Mouse (Mus musculus): ENCODE data around the gene Kndc1. TPM values are rescaled to one million over a fixed set of nuclear protein-coding genes. Genes with fewer than 3 reads are reported as not detected.

The Kndc1 gene
- polyA plus RNA-seq, 1 experiment from 2014 or later: 1.2 TPM

GRCm38 (mm10) chr7:139878122-139878521 is 16.4 kb upstream of the Kndc1 start:
- no peak overlapping the region for H3K9ac ChIP-seq (replicated peaks)

GRCm38 (mm10) chr7:139878621-139879020 is 15.9 kb upstream of the Kndc1 start:
- Histone ChIP-seq H3K36me3 (peaks cover 15% of the 10 kb centered on the region; the same call in 1 of the 2 replicates), H3K4me1 (no peaks in the 10 kb centered on the region), H3K9me3 (no peaks in the 10 kb centered on the region), H3K4me3 (no peak overlapping the region), H3K27ac (replicated peaks) (no peak overlapping the region), H3K9ac (replicated peaks) (no peak overlapping the region), H3K4me2 (replicated peaks) (no peak overlapping the region), H3K27me3 (peaks cover 4% of the 10 kb centered on the region; the same call in 1 of the 2 replicates)
- WGBS: 68% methylated on average over 6 of the region's 6 CpGs
- ATAC-seq (ENCODE audit: low FRiP score, low read depth): no peak

More at GRCm38 (mm10) chr7:139878122-139878521, 16.4 kb upstream of the Kndc1 start:
- ATAC-seq (ENCODE audit: low FRiP score, low read depth): no peak
- H3K36me3 ChIP-seq: peaks cover 15% of the 10 kb centered on the region; the same call in 1 of the 2 replicates
- WGBS: 83% methylated on average over 5 of the region's 5 CpGs
- H3K4me2 ChIP-seq (replicated peaks): no peak overlapping the region
- H3K9me3 ChIP-seq: no peaks in the 10 kb centered on the region
- no peak overlapping the region for H3K27ac ChIP-seq (replicated peaks)
- H3K27me3 ChIP-seq: peaks cover 4% of the 10 kb centered on the region; the same call in 1 of the 2 replicates
- H3K4me1 ChIP-seq: no peaks in the 10 kb centered on the region
- H3K4me3 ChIP-seq: no peak overlapping the region

DNA sequence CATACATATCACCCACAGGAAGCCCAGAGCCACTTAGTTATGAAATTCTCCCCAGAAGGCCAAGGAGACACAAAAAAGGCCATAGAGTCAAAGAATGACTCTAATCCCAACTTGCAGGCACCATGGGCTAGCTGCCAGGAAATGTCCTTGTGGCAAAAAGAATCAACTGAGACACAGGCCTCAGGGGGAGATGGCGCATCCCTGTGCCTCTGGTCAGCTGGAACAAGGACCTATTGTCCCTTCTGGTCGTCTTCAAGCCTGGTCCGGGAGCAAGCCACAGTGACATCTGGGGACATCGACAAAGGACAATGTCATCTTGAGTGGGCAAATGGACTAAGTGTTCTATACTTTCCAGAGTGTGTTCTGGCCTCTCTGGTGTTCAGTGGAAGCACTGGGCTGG is 11.0 kb upstream of the Kndc1 start:
- 83% methylated on average over 4 of the region's 4 CpGs for WGBS
- H3K4me3 ChIP-seq: no peak overlapping the region
- ATAC-seq (ENCODE audit: low FRiP score, low read depth): no peak
- H3K9me3 ChIP-seq: no peaks in the 10 kb centered on the region
- H3K4me2 ChIP-seq (replicated peaks): no peak overlapping the region
- no peak overlapping the region for H3K27ac ChIP-seq (replicated peaks)
- no peaks in the 10 kb centered on the region for H3K36me3 ChIP-seq
- no peaks in the 10 kb centered on the region; the same call in 1 of the 2 replicates for H3K27me3 ChIP-seq
- no peaks in the 10 kb centered on the region for H3K4me1 ChIP-seq
- H3K9ac ChIP-seq (replicated peaks): no peak overlapping the region

DNA sequence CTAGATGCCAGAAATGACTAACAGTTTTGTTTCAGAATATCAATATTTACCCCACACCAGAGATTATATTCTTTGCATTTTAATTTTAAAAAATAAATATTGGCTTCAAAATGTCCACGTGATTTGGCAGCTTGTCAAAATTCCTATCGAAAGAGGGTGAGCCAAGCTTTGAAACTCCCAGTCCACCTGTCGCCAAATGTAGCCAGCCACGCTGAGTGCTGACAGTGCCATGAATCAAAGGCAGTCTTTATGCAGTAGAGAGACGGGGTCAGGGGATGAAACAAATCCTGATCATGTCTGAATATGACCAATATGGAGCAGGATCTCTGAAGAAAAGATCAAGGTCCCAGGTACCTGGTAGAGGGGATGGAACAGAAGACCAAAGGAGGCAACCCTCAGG is 2.7 kb upstream of the Kndc1 start:
- no peak overlapping the region for H3K4me2 ChIP-seq (replicated peaks)
- peaks cover 11% of the 10 kb centered on the region for H3K4me1 ChIP-seq
- H3K9ac ChIP-seq (replicated peaks): no peak overlapping the region
- no peaks in the 10 kb centered on the region for H3K36me3 ChIP-seq
- no peak overlapping the region for H3K4me3 ChIP-seq
- H3K27ac ChIP-seq (replicated peaks): no peak overlapping the region
- H3K27me3 ChIP-seq: peaks cover 49% of the 10 kb centered on the region
- H3K9me3 ChIP-seq: no peaks in the 10 kb centered on the region
- 84% methylated on average over 5 of the region's 5 CpGs for WGBS
- ATAC-seq (ENCODE audit: low FRiP score, low read depth): no peak

- no peak for ATAC-seq (ENCODE audit: low FRiP score, low read depth)
- Histone ChIP-seq H3K27me3 (peaks cover 60% of the 10 kb centered on the region), H3K4me2 (replicated peaks) (no peak overlapping the region), H3K4me3 (no peak overlapping the region), H3K36me3 (no peaks in the 10 kb centered on the region), H3K9ac (replicated peaks) (no peak overlapping the region), H3K4me1 (peaks cover 11% of the 10 kb centered on the region), H3K9me3 (no peaks in the 10 kb centered on the region), H3K27ac (replicated peaks) (no peak overlapping the region)
- 81% methylated on average over 7 of the region's 7 CpGs for WGBS
These were observed 1.8 kb downstream of the Kndc1 start for GRCm38 (mm10) chr7:139896271-139896670.

- H3K4me1 ChIP-seq: peaks cover 11% of the 10 kb centered on the region
- no peaks in the 10 kb centered on the region for H3K36me3 ChIP-seq
- H3K27ac ChIP-seq (replicated peaks): no peak overlapping the region
- WGBS: 79% methylated on average over 7 of the region's 7 CpGs
- no peak overlapping the region for H3K4me2 ChIP-seq (replicated peaks)
- no peak overlapping the region for H3K4me3 ChIP-seq
- H3K9me3 ChIP-seq: no peaks in the 10 kb centered on the region
- no peak for ATAC-seq (ENCODE audit: low FRiP score, low read depth)
- peaks cover 60% of the 10 kb centered on the region for H3K27me3 ChIP-seq
- H3K9ac ChIP-seq (replicated peaks): no peak overlapping the region
These were observed 2.3 kb downstream of the Kndc1 start for GRCm38 (mm10) chr7:139896796-139897195.

DNA sequence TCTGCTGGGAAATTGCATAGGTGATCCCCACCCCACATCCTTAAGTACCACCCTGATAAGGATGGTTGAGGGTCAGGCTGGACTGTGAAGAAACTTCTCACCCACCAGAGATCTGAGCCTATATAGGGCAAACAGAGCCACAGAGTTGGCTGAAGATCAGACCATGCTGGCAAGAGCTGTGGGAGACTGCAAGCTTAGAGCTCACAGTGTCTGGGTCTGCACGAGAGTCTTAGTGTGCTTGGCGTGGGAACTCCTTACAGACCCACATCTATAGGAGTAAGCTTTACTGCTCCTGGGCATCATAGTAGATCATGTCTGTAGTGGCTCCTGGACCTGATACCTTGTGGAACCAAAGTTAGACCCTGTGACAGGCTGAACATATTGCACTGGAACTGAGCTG is 4.1 kb downstream of the Kndc1 start:
- no peak overlapping the region for H3K4me2 ChIP-seq (replicated peaks)
- H3K4me1 ChIP-seq: peaks cover 11% of the 10 kb centered on the region
- peaks cover 50% of the 10 kb centered on the region for H3K27me3 ChIP-seq
- ATAC-seq (ENCODE audit: low FRiP score, low read depth): no peak
- no peaks in the 10 kb centered on the region for H3K9me3 ChIP-seq
- H3K4me3 ChIP-seq: no peak overlapping the region
- WGBS: 81% methylated on average over 2 of the region's 2 CpGs
- H3K9ac ChIP-seq (replicated peaks): no peak overlapping the region
- no peak overlapping the region for H3K27ac ChIP-seq (replicated peaks)
- no peaks in the 10 kb centered on the region for H3K36me3 ChIP-seq

DNA sequence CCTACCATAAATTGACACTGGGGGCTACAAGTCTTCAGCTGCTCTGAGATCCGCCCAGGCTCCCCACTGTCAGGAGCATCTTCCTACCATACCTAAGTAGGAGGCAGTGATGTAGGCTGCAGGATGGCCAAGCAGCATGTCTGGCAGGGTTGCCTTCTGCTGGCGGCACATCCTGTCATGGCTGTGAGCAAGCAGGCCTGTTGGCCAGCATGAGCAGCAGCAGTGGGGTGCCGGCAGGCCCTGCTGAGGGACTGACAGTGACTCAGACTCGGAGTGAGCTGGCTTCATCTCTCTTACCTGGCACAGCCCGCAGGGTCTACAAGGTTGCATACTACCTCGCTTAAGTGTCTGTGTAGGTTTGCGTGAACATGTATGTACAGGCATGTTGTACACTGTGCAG is 5.0 kb downstream of the Kndc1 start:
- Histone ChIP-seq H3K9ac (replicated peaks) (no peak overlapping the region), H3K4me3 (no peak overlapping the region), H3K27me3 (peaks cover 43% of the 10 kb centered on the region), H3K27ac (replicated peaks) (no peak overlapping the region), H3K36me3 (no peaks in the 10 kb centered on the region), H3K4me2 (replicated peaks) (no peak overlapping the region), H3K4me1 (peaks cover 9% of the 10 kb centered on the region), H3K9me3 (no peaks in the 10 kb centered on the region)
- 84% methylated on average over 7 of the region's 7 CpGs for WGBS
- no peak for ATAC-seq (ENCODE audit: low FRiP score, low read depth)

- Histone ChIP-seq H3K27ac (replicated peaks) (no peak overlapping the region), H3K4me2 (replicated peaks) (no peak overlapping the region), H3K27me3 (peaks cover 33% of the 10 kb centered on the region), H3K4me3 (no peak overlapping the region), H3K4me1 (no peaks in the 10 kb centered on the region), H3K9me3 (no peaks in the 10 kb centered on the region), H3K36me3 (no peaks in the 10 kb centered on the region), H3K9ac (replicated peaks) (no peak overlapping the region)
- ATAC-seq (ENCODE audit: low FRiP score, low read depth): no peak
- WGBS: 95% methylated on average over 7 of the region's 7 CpGs
These were observed 6.0 kb downstream of the Kndc1 start for GRCm38 (mm10) chr7:139900456-139900855.

DNA sequence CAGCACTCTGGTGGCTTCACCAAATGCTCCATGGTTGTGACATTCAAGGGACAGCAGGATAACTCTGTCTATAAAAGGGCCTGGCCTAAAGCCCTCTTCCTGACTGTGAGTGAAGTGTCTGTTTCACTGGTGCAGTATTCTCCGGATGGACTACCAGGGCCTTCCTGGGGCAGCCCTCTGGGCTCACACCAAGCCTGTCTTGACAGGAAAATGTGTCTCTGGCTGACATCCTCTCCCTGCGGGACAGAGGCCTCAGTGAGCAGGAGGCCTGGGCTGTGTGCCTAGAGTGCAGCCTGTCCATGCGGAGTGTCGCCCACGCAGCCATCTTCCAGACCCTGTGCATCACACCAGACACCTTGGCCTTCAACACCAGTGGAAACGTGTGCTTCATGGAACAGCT is 6.4 kb downstream of the Kndc1 start:
- WGBS: 88% methylated on average over 6 of the region's 6 CpGs
- ATAC-seq (ENCODE audit: low FRiP score, low read depth): no peak

DNA sequence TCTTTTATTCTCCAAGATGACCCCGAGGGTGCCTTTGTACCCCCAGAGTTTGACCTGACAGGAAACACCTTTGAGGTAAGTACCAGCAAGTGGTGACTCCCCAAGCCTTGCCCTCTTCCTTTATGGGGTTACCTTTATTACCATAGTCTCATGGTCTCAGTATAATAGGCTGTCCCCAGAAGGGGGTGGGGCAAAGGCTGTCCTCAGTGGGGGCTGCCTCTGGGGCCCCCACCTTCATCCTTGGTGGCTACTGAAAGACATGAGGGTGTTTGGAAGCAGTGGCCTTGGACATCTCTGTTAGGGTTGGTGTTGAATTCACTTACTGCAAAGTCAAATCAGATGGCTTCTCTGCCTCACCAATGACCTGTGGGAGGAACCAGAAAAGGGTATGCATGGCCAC is 7.5 kb downstream of the Kndc1 start:
- Histone ChIP-seq H3K9ac (replicated peaks) (no peak overlapping the region), H3K4me2 (replicated peaks) (no peak overlapping the region), H3K4me1 (no peaks in the 10 kb centered on the region), H3K27me3 (peaks cover 36% of the 10 kb centered on the region), H3K27ac (replicated peaks) (no peak overlapping the region), H3K9me3 (no peaks in the 10 kb centered on the region), H3K4me3 (no peak overlapping the region), H3K36me3 (no peaks in the 10 kb centered on the region)
- WGBS: 55% methylated on average over 1 of the region's 1 CpGs
- no peak for ATAC-seq (ENCODE audit: low FRiP score, low read depth)

More for the DNA sequence above, 6.4 kb downstream of the Kndc1 start:
- Histone ChIP-seq H3K9ac (replicated peaks) (no peak overlapping the region), H3K27ac (replicated peaks) (no peak overlapping the region), H3K4me2 (replicated peaks) (no peak overlapping the region), H3K4me1 (no peaks in the 10 kb centered on the region), H3K9me3 (no peaks in the 10 kb centered on the region), H3K36me3 (no peaks in the 10 kb centered on the region), H3K4me3 (no peak overlapping the region), H3K27me3 (peaks cover 33% of the 10 kb centered on the region)

DNA sequence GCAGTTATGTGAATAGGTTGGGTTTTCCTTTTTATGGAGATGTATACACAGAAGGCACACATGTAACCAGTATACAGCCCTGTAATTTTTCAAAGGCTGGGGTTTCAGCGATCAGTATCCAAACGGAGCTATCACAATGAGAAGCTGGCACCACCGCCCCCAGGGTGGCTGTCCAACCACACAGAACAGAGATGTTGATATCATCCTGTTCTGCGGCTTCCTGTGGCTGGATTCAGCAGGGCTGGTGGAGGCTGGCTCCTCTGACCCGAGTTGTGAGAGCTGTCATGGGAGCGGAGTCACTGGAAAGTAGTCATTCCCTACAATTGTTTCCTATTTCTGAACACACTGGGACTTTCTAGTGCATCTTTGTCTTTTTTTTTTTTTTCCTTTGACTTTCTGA is 10.8 kb downstream of the Kndc1 start:
- 24% methylated on average over 6 of the region's 6 CpGs for WGBS
- Histone ChIP-seq H3K9ac (replicated peaks) (no peak overlapping the region), H3K4me3 (no peak overlapping the region), H3K4me2 (replicated peaks) (peak overlapping the region; percentile 13; the same call in 1 of the 2 replicates), H3K4me1 (peaks cover 18% of the 10 kb centered on the region), H3K36me3 (no peaks in the 10 kb centered on the region), H3K27ac (replicated peaks) (no peak overlapping the region), H3K9me3 (no peaks in the 10 kb centered on the region), H3K27me3 (peaks cover 38% of the 10 kb centered on the region)
- ATAC-seq (ENCODE audit: low FRiP score, low read depth): no peak

- 7% methylated on average over 6 of the region's 6 CpGs for WGBS
- H3K9me3 ChIP-seq: no peaks in the 10 kb centered on the region
- no peak overlapping the region for H3K9ac ChIP-seq (replicated peaks)
- H3K36me3 ChIP-seq: no peaks in the 10 kb centered on the region
- H3K4me2 ChIP-seq (replicated peaks): peak overlapping the region; percentile 13; the same call in 1 of the 2 replicates
- H3K4me3 ChIP-seq: no peak overlapping the region
- no peak overlapping the region for H3K27ac ChIP-seq (replicated peaks)
- H3K4me1 ChIP-seq: peaks cover 20% of the 10 kb centered on the region
- H3K27me3 ChIP-seq: peaks cover 42% of the 10 kb centered on the region
- 0 out of 2 replicates have a peak, but pooled peaks have one; percentile 19 for ATAC-seq (ENCODE audit: low FRiP score, low read depth)
These were observed 11.2 kb downstream of the Kndc1 start for GRCm38 (mm10) chr7:139905661-139906060.

Data from midbrain, embryonic 12.5 days (tissue).